Mouse (Mus musculus) embryonic facial prominence, embryonic 15.5 days (tissue): ENCODE measurements around the gene Cox8a. TPM values are rescaled to one million over a fixed set of nuclear protein-coding genes. Genes with fewer than 3 reads are reported as not detected.

ENCODE experiments used
- ATAC-seq: fragments of 200-750 bp; cut with Nextera tagmentation; 2 replicates; pipeline ENCODE4 v1.8.0; 2017; ENCODE audit warnings: low read depth, moderate TSS enrichment; ENCODE audit not compliant: insufficient number of reproducible peaks, low FRiP score, low TSS enrichment
- H3K27ac ChIP-seq: fragments of 300-500 bp; sonication (generic); replicated peaks from 2 replicates; pipeline ENCODE4 v1.5.1; 2015; ENCODE audit warnings: mild to moderate bottlenecking, inconsistent platforms
- H3K27me3 ChIP-seq: fragments of 300-500 bp; sonication (generic); 2 replicates; pipeline ENCODE4 v1.6.1; 2015; ENCODE audit warnings: inconsistent platforms
- H3K36me3 ChIP-seq: fragments of 300-500 bp; sonication (generic); 2 replicates; pipeline ENCODE4 v1.6.1; 2015; ENCODE audit warnings: mild to moderate bottlenecking, inconsistent platforms
- H3K4me1 ChIP-seq: fragments of 300-500 bp; sonication (generic); 2 replicates; pipeline ENCODE4 v1.6.1; 2015; ENCODE audit warnings: inconsistent platforms
- H3K4me2 ChIP-seq: fragments of 300-500 bp; sonication (generic); replicated peaks from 2 replicates; pipeline ENCODE4 v1.6.1; 2015; ENCODE audit warnings: mild to moderate bottlenecking, inconsistent platforms
- H3K4me3 ChIP-seq: fragments of 300-500 bp; sonication (generic); replicated peaks from 2 replicates; pipeline ENCODE4 v1.5.1; 2015; ENCODE audit warnings: mild to moderate bottlenecking, inconsistent platforms
- H3K9ac ChIP-seq: fragments of 300-500 bp; sonication (generic); 2 replicates; pipeline ENCODE4 v1.6.1; 2015; ENCODE audit warnings: inconsistent platforms
- H3K9me3 ChIP-seq: fragments of 300-500 bp; sonication (generic); replicated peaks from 2 replicates; pipeline ENCODE4 v1.6.1; 2016; ENCODE audit warnings: inconsistent platforms
- whole genome bisulfite sequencing: fragments of 180-500 bp; shearing (Covaris S2); methylation state at CpG from one replicate; pipeline ENCODE4 v1.1.7; 2015; 5-methylcytosine and 5-hydroxymethylcytosine counted together
- polyA plus RNA-seq: library from polyadenylated mRNA; unstranded; fragments of >200 nt; fragmentation: Nextera tagmentation; extraction: Ambion mirVana; gene quantifications from 2 replicates; pipeline ENCODE4 v1.2.1, GENCODE M21; 2015

Cox8a gene
- polyA plus RNA-seq, 1 experiment from 2014 or later: 822 TPM

- H3K36me3 ChIP-seq: no peaks in the 10 kb centered on the region
- no peak overlapping the region for H3K27ac ChIP-seq
- peaks cover 48% of the 10 kb centered on the region for H3K4me1 ChIP-seq
- no peak for ATAC-seq
- no peaks in the 10 kb centered on the region for H3K9me3 ChIP-seq
- H3K9ac ChIP-seq: no peak overlapping the region
- no peak overlapping the region for H3K4me2 ChIP-seq
- H3K27me3 ChIP-seq: peaks cover 15% of the 10 kb centered on the region
- H3K4me3 ChIP-seq: no peak overlapping the region
- 54% methylated on average over 2 of the region's 2 CpGs for WGBS
Observed at GRCm38 (mm10) chr19:7168423-7168822, 49.0 kb downstream of the Cox8a start.

- no peak overlapping the region for H3K4me2 ChIP-seq
- no peak for ATAC-seq
- no peak overlapping the region for H3K9ac ChIP-seq
- H3K36me3 ChIP-seq: no peaks in the 10 kb centered on the region
- H3K9me3 ChIP-seq: no peaks in the 10 kb centered on the region
- H3K27me3 ChIP-seq: peaks cover 18% of the 10 kb centered on the region
- H3K4me1 ChIP-seq: peaks cover 42% of the 10 kb centered on the region
- no peak overlapping the region for H3K27ac ChIP-seq
- 0 out of 2 replicates have a peak overlapping the region, but pooled peaks have one; percentile 76 for H3K4me3 ChIP-seq
- WGBS: 12% methylated on average over 6 of the region's 6 CpGs
Observed at GRCm38 (mm10) chr19:7166767-7167166, 50.6 kb downstream of the Cox8a start.

GRCm38 (mm10) chr19:7166200-7166711, 51.2 kb downstream of the Cox8a start:
- peak overlapping the region; percentile 75 for H3K9ac ChIP-seq
- WGBS: 2% methylated on average over 15 of the region's 15 CpGs
- peak overlapping the region; percentile 76 for H3K4me3 ChIP-seq
- no peaks in the 10 kb centered on the region for H3K9me3 ChIP-seq
- peak; percentile 5; the same call in 1 of the 2 replicates for ATAC-seq
- H3K27me3 ChIP-seq: peaks cover 18% of the 10 kb centered on the region
- peaks cover 37% of the 10 kb centered on the region for H3K4me1 ChIP-seq
- H3K36me3 ChIP-seq: no peaks in the 10 kb centered on the region
- peak overlapping the region; percentile 95 for H3K4me2 ChIP-seq
- H3K27ac ChIP-seq: no peak overlapping the region

- Histone ChIP-seq H3K9ac (peak overlapping the region; percentile 75), H3K36me3 (no peaks in the 10 kb centered on the region), H3K27me3 (peaks cover 18% of the 10 kb centered on the region), H3K27ac (peak overlapping the region; percentile 55; the same call in 1 of the 2 replicates), H3K4me2 (peak overlapping the region; percentile 95), H3K4me1 (peaks cover 35% of the 10 kb centered on the region), H3K4me3 (peak overlapping the region; percentile 76), H3K9me3 (no peaks in the 10 kb centered on the region)
- ATAC-seq: peak; percentile 36; the same call in 1 of the 2 replicates
- under 1% methylated on average over 78 of the region's 105 CpGs for WGBS
Observed at GRCm38 (mm10) chr19:7165509-7166199, 51.8 kb downstream of the Cox8a start.

Other genes starting within 250 kb of the Cox8a start
- 224 and 246 TPM in 2 replicates for gene Ppp1r14b, start 242.6 kb downstream of the Cox8a start, polyA plus RNA-seq
- gene Plcb3, start 241.1 kb downstream of the Cox8a start, polyA plus RNA-seq: 48.2 and 49.1 TPM in 2 replicates
- 112 and 119 TPM in 2 replicates for gene Fkbp2, start 237.1 kb downstream of the Cox8a start, polyA plus RNA-seq
- gene Vegfb, start 230.0 kb downstream of the Cox8a start, polyA plus RNA-seq: 51.5 and 53.2 TPM in 2 replicates
- gene Dnajc4, start 225.0 kb downstream of the Cox8a start, polyA plus RNA-seq: 23.9 and 27.9 TPM in 2 replicates
- gene Nudt22, start 221.5 kb downstream of the Cox8a start, polyA plus RNA-seq: 22.2 and 24.1 TPM in 2 replicates
- 12.5 and 12.7 TPM in 2 replicates for gene Trpt1, start 221.5 kb downstream of the Cox8a start, polyA plus RNA-seq
- 12.4 and 14.2 TPM in 2 replicates for gene Fermt3, start 198.1 kb downstream of the Cox8a start, polyA plus RNA-seq
- gene Stip1, start 177.6 kb downstream of the Cox8a start, polyA plus RNA-seq: 228 and 244 TPM in 2 replicates
- gene Macrod1, start 160.8 kb downstream of the Cox8a start, polyA plus RNA-seq: 22.1 and 26.6 TPM in 2 replicates
- gene Flrt1, start 111.9 kb downstream of the Cox8a start, polyA plus RNA-seq: 13.5 and 19.2 TPM in 2 replicates
- 206 and 214 TPM in 2 replicates for gene Otub1, start 11.3 kb downstream of the Cox8a start, polyA plus RNA-seq
- 49.8 and 55.4 TPM in 2 replicates for gene Naa40, start 23.6 kb upstream of the Cox8a start, polyA plus RNA-seq
- 20.3 and 22.9 TPM in 2 replicates for gene Rcor2, start 49.7 kb upstream of the Cox8a start, polyA plus RNA-seq
- 54.9 and 60.2 TPM in 2 replicates for gene Mark2, start 124.2 kb upstream of the Cox8a start, polyA plus RNA-seq
- gene Spindoc, start 165.4 kb upstream of the Cox8a start, polyA plus RNA-seq: 30.1 and 36.2 TPM in 2 replicates
- 8.3 and 9.5 TPM in 2 replicates for gene 2700081O15Rik, start 200.0 kb upstream of the Cox8a start, polyA plus RNA-seq